Mouse (Mus musculus): ENCODE results near the gene Bet1l. TPM values are rescaled to one million over a fixed set of nuclear protein-coding genes. Genes with fewer than 3 reads are reported as not detected.
"Not testable (repeated sequence)": the region's sequence is repeated elsewhere in the genome, so short reads cannot be mapped to it uniquely, and the experiment has no call there.

The Bet1l gene
- polyA plus RNA-seq, 2 experiments: 11.6 to 20.6 TPM

GRCm38 (mm10) chr7:140894031-140894430, 36.7 kb upstream of the Bet1l start:
- H3K4me2 ChIP-seq (ENCODE audit: low read depth): no peak overlapping the region
- ATAC-seq (ENCODE audit: insufficient read depth): no peak
- H3K4me1 ChIP-seq (replicated peaks; ENCODE audit: control insufficient read depth in 2 of 2, insufficient read depth in 2 of 2, low read length in 1 of 2): no peaks in the 10 kb centered on the region
- no peak for DNase-seq (ENCODE audit: low read depth in 3 of 3, low spot score in 3 of 3)
- TF ChIP-seq EP300 (IDR thresholded peaks at IDR 0.05; ENCODE audit: low read depth) (no peak), CTCF (IDR thresholded peaks at IDR 0.05; ENCODE audit: low read depth) (no peak)
- H3K27me3 ChIP-seq (ENCODE audit: control insufficient read depth, insufficient read depth, low read length): no peaks in the 10 kb centered on the region
- no peak overlapping the region for H3K9ac ChIP-seq (replicated peaks)
- no peak overlapping the region for H3K4me3 ChIP-seq (ENCODE audit: insufficient read depth in 1 of 2, low read depth in 2 of 2, low read length in 2 of 2)
- H3K27ac ChIP-seq: no peak overlapping the region
- H3K36me3 ChIP-seq (replicated peaks; ENCODE audit: control insufficient read depth, insufficient read depth, low read depth): peaks cover 33% of the 10 kb centered on the region
- 77% methylated on average over 7 of the region's 7 CpGs for WGBS (ENCODE audit: insufficient replicate concordance)
- no peaks in the 10 kb centered on the region for H3K9me3 ChIP-seq (ENCODE audit: control insufficient read depth, low read length)

- not testable (repeated sequence) for H3K9ac ChIP-seq (replicated peaks); H3K27ac ChIP-seq; DNase-seq (ENCODE audit: low read depth in 3 of 3, low spot score in 3 of 3); H3K4me1 ChIP-seq (replicated peaks; ENCODE audit: control insufficient read depth in 2 of 2, insufficient read depth in 2 of 2, low read length in 1 of 2); H3K9me3 ChIP-seq (ENCODE audit: control insufficient read depth, low read length); H3K4me2 ChIP-seq (ENCODE audit: low read depth); H3K4me3 ChIP-seq (ENCODE audit: insufficient read depth in 1 of 2, low read depth in 2 of 2, low read length in 2 of 2); H3K27me3 ChIP-seq (ENCODE audit: control insufficient read depth, insufficient read depth, low read length); ATAC-seq (ENCODE audit: insufficient read depth)
- peaks cover 58% of the 10 kb centered on the region for H3K36me3 ChIP-seq (replicated peaks; ENCODE audit: control insufficient read depth, insufficient read depth, low read depth)
- WGBS (ENCODE audit: insufficient replicate concordance): 95% methylated on average over 16 of the region's 16 CpGs
These were observed 33.3 kb upstream of the Bet1l start for GRCm38 (mm10) chr7:140890636-140891035.

- no peaks in the 10 kb centered on the region for H3K27me3 ChIP-seq (ENCODE audit: control insufficient read depth, insufficient read depth, low read length)
- no peaks in the 10 kb centered on the region for H3K9me3 ChIP-seq (ENCODE audit: control insufficient read depth, low read length)
- H3K4me2 ChIP-seq (ENCODE audit: low read depth): peak overlapping the region; percentile 92
- H3K9ac ChIP-seq (replicated peaks): peak overlapping the region; percentile 92
- DNase-seq (ENCODE audit: low read depth in 3 of 3, low spot score in 3 of 3) (no peak), ATAC-seq (ENCODE audit: insufficient read depth) (peak; percentile 18)
- H3K4me3 ChIP-seq (ENCODE audit: insufficient read depth in 1 of 2, low read depth in 2 of 2, low read length in 2 of 2): peak overlapping the region; percentile 85 to 93
- no peak for TF ChIP-seq CTCF (IDR thresholded peaks at IDR 0.05; ENCODE audit: low read depth)
- TF ChIP-seq EP300 (IDR thresholded peaks at IDR 0.05; ENCODE audit: low read depth): no peak
- H3K36me3 ChIP-seq (replicated peaks; ENCODE audit: control insufficient read depth, insufficient read depth, low read depth): peaks cover 21% of the 10 kb centered on the region
- under 1% methylated on average over 12 of the region's 12 CpGs for WGBS (ENCODE audit: insufficient replicate concordance)
- peak overlapping the region; percentile 64 for H3K27ac ChIP-seq
- H3K4me1 ChIP-seq (replicated peaks; ENCODE audit: control insufficient read depth in 2 of 2, insufficient read depth in 2 of 2, low read length in 1 of 2): peaks cover 27 to 29% of the 10 kb centered on the region in 2 experiments
These were observed 25.1 kb upstream of the Bet1l start for GRCm38 (mm10) chr7:140882469-140882803.

GRCm38 (mm10) chr7:140881696-140882468, 24.5 kb upstream of the Bet1l start, which contains the start of the genes Psmd13 and Sirt3:
Gene Psmd13 (plus strand): TSS chr7:140881968.
Gene Sirt3 (minus strand): TSS chr7:140882309.
- under 1% methylated on average over 59 of the region's 59 CpGs for WGBS (ENCODE audit: insufficient replicate concordance)
- H3K4me3 ChIP-seq (ENCODE audit: insufficient read depth in 1 of 2, low read depth in 2 of 2, low read length in 2 of 2): peak within 1 kb of the TSS; percentile 85 to 93
- H3K4me1 ChIP-seq (replicated peaks; ENCODE audit: control insufficient read depth in 2 of 2, insufficient read depth in 2 of 2, low read length in 1 of 2): peaks cover 27 to 29% of the 10 kb centered on the region in 2 experiments
- DNase-seq (ENCODE audit: low read depth in 3 of 3, low spot score in 3 of 3) (peak; percentile 90 to 91 (median 91)), ATAC-seq (ENCODE audit: insufficient read depth) (peak; percentile 93)
- H3K36me3 ChIP-seq (replicated peaks; ENCODE audit: control insufficient read depth, insufficient read depth, low read depth): peaks cover 15% of the 10 kb centered on the region
- H3K27me3 ChIP-seq (ENCODE audit: control insufficient read depth, insufficient read depth, low read length): no peaks in the 10 kb centered on the region
- TF ChIP-seq CTCF (IDR thresholded peaks at IDR 0.05; ENCODE audit: low read depth) (no peak), EP300 (IDR thresholded peaks at IDR 0.05; ENCODE audit: low read depth) (no peak)
- H3K27ac ChIP-seq: peak within 1 kb of the TSS; percentile 82
- no peaks in the 10 kb centered on the region for H3K9me3 ChIP-seq (ENCODE audit: control insufficient read depth, low read length)
- H3K9ac ChIP-seq (replicated peaks): peak within 1 kb of the TSS; percentile 92
- H3K4me2 ChIP-seq (ENCODE audit: low read depth): peak within 1 kb of the TSS; percentile 92

GRCm38 (mm10) chr7:140880865-140881515, 23.6 kb upstream of the Bet1l start:
- Histone ChIP-seq H3K4me1 (replicated peaks; ENCODE audit: control insufficient read depth in 2 of 2, insufficient read depth in 2 of 2, low read length in 1 of 2) (peaks cover 27 to 29% of the 10 kb centered on the region in 2 experiments), H3K27ac (peak overlapping the region; percentile 48), H3K36me3 (replicated peaks; ENCODE audit: control insufficient read depth, insufficient read depth, low read depth) (peaks cover 13% of the 10 kb centered on the region), H3K4me2 (ENCODE audit: low read depth) (peak overlapping the region; percentile 92), H3K27me3 (ENCODE audit: control insufficient read depth, insufficient read depth, low read length) (no peaks in the 10 kb centered on the region), H3K9me3 (ENCODE audit: control insufficient read depth, low read length) (no peaks in the 10 kb centered on the region), H3K4me3 (ENCODE audit: insufficient read depth in 1 of 2, low read depth in 2 of 2, low read length in 2 of 2) (peak overlapping the region; percentile 85 to 93), H3K9ac (replicated peaks) (peak overlapping the region; percentile 75)
- DNase-seq (ENCODE audit: low read depth in 3 of 3, low spot score in 3 of 3) (no peak), ATAC-seq (ENCODE audit: insufficient read depth) (no peak)
- 6% methylated on average over 8 of the region's 8 CpGs for WGBS (ENCODE audit: insufficient replicate concordance)
- TF ChIP-seq CTCF (IDR thresholded peaks at IDR 0.05; ENCODE audit: low read depth) (no peak), EP300 (IDR thresholded peaks at IDR 0.05; ENCODE audit: low read depth) (no peak)
